Mouse (Mus musculus) stomach, embryonic 15.5 days (tissue): ENCODE measurements at regions not wholly inside any gene's neighbourhood (a gene's known extent, or its start where the extent isn't known, plus 50 kb on each side); places are given as distances from the start of the nearest gene placed in this dataset.
A peak's percentile ranks its signal among the peaks of the same experiment; 100 is the strongest.

Experiments used
- ATAC-seq: fragments of 200-750 bp; cut with Nextera tagmentation; 2 replicates; pipeline ENCODE4 v1.8.0; 2017; ENCODE audit warnings: low read depth, moderate number of reproducible peaks, moderate TSS enrichment; ENCODE audit not compliant: insufficient read depth, low FRiP score
- H3K27ac ChIP-seq: fragments of 300-500 bp; sonication (generic); 2 replicates; pipeline ENCODE4 v1.5.1; 2015; ENCODE audit warnings: mild to moderate bottlenecking, inconsistent platforms
- H3K27me3 ChIP-seq: fragments of 300-500 bp; sonication (generic); replicated peaks from 2 replicates; pipeline ENCODE4 v1.6.1; 2015; ENCODE audit warnings: inconsistent platforms
- H3K36me3 ChIP-seq: fragments of 300-500 bp; sonication (generic); 2 replicates; pipeline ENCODE4 v1.6.1; 2015; ENCODE audit warnings: inconsistent platforms
- H3K4me1 ChIP-seq: fragments of 300-500 bp; sonication (generic); 2 replicates; pipeline ENCODE4 v1.6.1; 2015; ENCODE audit warnings: inconsistent platforms
- H3K4me2 ChIP-seq: fragments of 300-500 bp; sonication (generic); 2 replicates; pipeline ENCODE4 v1.6.1; 2015; ENCODE audit warnings: mild to moderate bottlenecking, inconsistent platforms
- H3K4me3 ChIP-seq: fragments of 300-500 bp; sonication (generic); replicated peaks from 2 replicates; pipeline ENCODE4 v1.5.1; 2015; ENCODE audit warnings: inconsistent platforms
- H3K9ac ChIP-seq: fragments of 300-500 bp; sonication (generic); 2 replicates; pipeline ENCODE4 v1.6.1; 2015; ENCODE audit warnings: inconsistent platforms
- H3K9me3 ChIP-seq: fragments of 300-500 bp; sonication (generic); 2 replicates; pipeline ENCODE4 v1.6.1; 2016; ENCODE audit warnings: inconsistent platforms
- WGBS: fragments of 180-500 bp; shearing (Covaris S2); methylation state at CpG from one replicate; pipeline ENCODE4 v1.1.7; 2015; 5-methylcytosine and 5-hydroxymethylcytosine counted together

- H3K4me3 ChIP-seq, result no peak overlapping the region
- 78% methylated on average over 1 of the region's 1 CpGs for WGBS
- no peaks in the 10 kb centered on the region for H3K36me3 ChIP-seq
- ATAC-seq, result no peak
- no peaks in the 10 kb centered on the region for H3K9me3 ChIP-seq
- no peaks in the 10 kb centered on the region for H3K27me3 ChIP-seq
- H3K27ac ChIP-seq, result no peak overlapping the region
- H3K9ac ChIP-seq, result no peak overlapping the region
- H3K4me1 ChIP-seq, result no peaks in the 10 kb centered on the region
- no peak overlapping the region for H3K4me2 ChIP-seq
These were observed 62.3 kb upstream of the Agr3 start for GRCm38 (mm10) chr12:35863141-35863540.

GRCm38 (mm10) chr12:35853159-35853558 is 72.3 kb upstream of the Agr3 start:
- H3K9me3 ChIP-seq, result no peaks in the 10 kb centered on the region
- no peaks in the 10 kb centered on the region for H3K27me3 ChIP-seq
- no peak overlapping the region for H3K4me3 ChIP-seq
- H3K27ac ChIP-seq, result no peak overlapping the region
- no peak overlapping the region for H3K4me2 ChIP-seq
- no peak overlapping the region for H3K9ac ChIP-seq
- no peaks in the 10 kb centered on the region for H3K36me3 ChIP-seq
- 69% methylated on average over 4 of the region's 4 CpGs for WGBS
- peak; percentile 50; the same call in 1 of the 2 replicates for ATAC-seq
- H3K4me1 ChIP-seq, result no peaks in the 10 kb centered on the region

- 39% methylated on average over 5 of the region's 5 CpGs for WGBS
- ATAC-seq, result peak; percentile 57
- Histone ChIP-seq H3K27ac (peak overlapping the region; percentile 40; the same call in 1 of the 2 replicates), H3K9me3 (no peaks in the 10 kb centered on the region), H3K36me3 (no peaks in the 10 kb centered on the region), H3K4me2 (no peak overlapping the region), H3K27me3 (no peaks in the 10 kb centered on the region), H3K4me3 (no peak overlapping the region), H3K9ac (no peak overlapping the region), H3K4me1 (no peaks in the 10 kb centered on the region)
These were observed 78.4 kb upstream of the Agr3 start for GRCm38 (mm10) chr12:35846905-35847610.

GRCm38 (mm10) chr12:35836946-35837345 is 88.5 kb upstream of the Agr3 start:
- no peaks in the 10 kb centered on the region for H3K9me3 ChIP-seq
- H3K27me3 ChIP-seq, result no peaks in the 10 kb centered on the region
- no peak overlapping the region for H3K9ac ChIP-seq
- no peak overlapping the region for H3K4me3 ChIP-seq
- ATAC-seq, result no peak
- H3K4me2 ChIP-seq, result no peak overlapping the region
- H3K4me1 ChIP-seq, result peaks cover 11% of the 10 kb centered on the region
- 0 out of 2 replicates have a peak overlapping the region, but pooled peaks have one; percentile 11 for H3K27ac ChIP-seq
- no peaks in the 10 kb centered on the region for H3K36me3 ChIP-seq

- Histone ChIP-seq H3K9ac (no peak overlapping the region), H3K4me2 (no peak overlapping the region), H3K4me3 (no peak overlapping the region), H3K27me3 (no peaks in the 10 kb centered on the region), H3K36me3 (no peaks in the 10 kb centered on the region), H3K27ac (peak overlapping the region; percentile 60), H3K4me1 (peaks cover 14% of the 10 kb centered on the region), H3K9me3 (no peaks in the 10 kb centered on the region)
- no peak for ATAC-seq
- WGBS, result 56% methylated on average over 3 of the region's 3 CpGs
These were observed 92.1 kb upstream of the Agr3 start for GRCm38 (mm10) chr12:35833285-35833684.

- WGBS, result 80% methylated on average over 2 of the region's 2 CpGs
- H3K4me2 ChIP-seq, result no peak overlapping the region
- peaks cover 10% of the 10 kb centered on the region; the same call in 1 of the 2 replicates for H3K4me1 ChIP-seq
- no peaks in the 10 kb centered on the region for H3K36me3 ChIP-seq
- no peak for ATAC-seq
- no peak overlapping the region for H3K9ac ChIP-seq
- no peak overlapping the region for H3K27ac ChIP-seq
- no peaks in the 10 kb centered on the region for H3K9me3 ChIP-seq
- no peak overlapping the region for H3K4me3 ChIP-seq
- no peaks in the 10 kb centered on the region for H3K27me3 ChIP-seq
These were observed 93.4 kb upstream of the Agr3 start for GRCm38 (mm10) chr12:35831922-35832512.

GRCm38 (mm10) chr12:35831268-35831667 is 94.2 kb upstream of the Agr3 start:
- Histone ChIP-seq H3K9me3 (no peaks in the 10 kb centered on the region), H3K27me3 (no peaks in the 10 kb centered on the region), H3K4me2 (no peak overlapping the region), H3K36me3 (no peaks in the 10 kb centered on the region), H3K4me3 (no peak overlapping the region), H3K4me1 (peaks cover 10% of the 10 kb centered on the region; the same call in 1 of the 2 replicates), H3K9ac (no peak overlapping the region), H3K27ac (no peak overlapping the region)
- WGBS, result 4% methylated on average over 5 of the region's 5 CpGs
- no peak for ATAC-seq

GRCm38 (mm10) chr12:35827797-35828196 is 97.6 kb upstream of the Agr3 start:
- no peak overlapping the region for H3K4me2 ChIP-seq
- no peak overlapping the region for H3K27ac ChIP-seq
- H3K9ac ChIP-seq, result no peak overlapping the region
- 73% methylated on average over 2 of the region's 2 CpGs for WGBS
- ATAC-seq, result no peak
- H3K9me3 ChIP-seq, result no peaks in the 10 kb centered on the region
- H3K36me3 ChIP-seq, result no peaks in the 10 kb centered on the region
- no peak overlapping the region for H3K4me3 ChIP-seq
- H3K27me3 ChIP-seq, result no peaks in the 10 kb centered on the region
- H3K4me1 ChIP-seq, result peaks cover 8% of the 10 kb centered on the region

- Histone ChIP-seq H3K4me1 (peaks cover 4% of the 10 kb centered on the region; the same call in 1 of the 2 replicates), H3K4me2 (no peak overlapping the region), H3K9me3 (no peaks in the 10 kb centered on the region), H3K36me3 (no peaks in the 10 kb centered on the region), H3K27ac (no peak overlapping the region), H3K4me3 (no peak overlapping the region), H3K9ac (no peak overlapping the region), H3K27me3 (no peaks in the 10 kb centered on the region)
- ATAC-seq, result no peak
- 74% methylated on average over 5 of the region's 5 CpGs for WGBS
These were observed 98.4 kb upstream of the Agr3 start for GRCm38 (mm10) chr12:35826990-35827389.

GRCm38 (mm10) chr12:35824587-35824987 is 100.8 kb upstream of the Agr3 start:
- WGBS, result 10% methylated on average over 5 of the region's 5 CpGs
- peak overlapping the region; percentile 64; the same call in 1 of the 2 replicates for H3K27ac ChIP-seq

GRCm38 (mm10) chr12:35799261-35799660 is 126.2 kb upstream of the Agr3 start:
- ATAC-seq, result no peak
- no peaks in the 10 kb centered on the region for H3K36me3 ChIP-seq
- 78% methylated on average over 2 of the region's 2 CpGs for WGBS

More at GRCm38 (mm10) chr12:35824587-35824987, 100.8 kb upstream of the Agr3 start:
- peak; percentile 65 for ATAC-seq
- Histone ChIP-seq H3K4me3 (no peak overlapping the region), H3K4me1 (no peaks in the 10 kb centered on the region; the same call in 1 of the 2 replicates), H3K9me3 (no peaks in the 10 kb centered on the region), H3K27me3 (no peaks in the 10 kb centered on the region), H3K4me2 (no peak overlapping the region; the same call in 1 of the 2 replicates), H3K36me3 (no peaks in the 10 kb centered on the region), H3K9ac (no peak overlapping the region)

GRCm38 (mm10) chr12:35775396-35775795 is 150.0 kb upstream of the Agr3 start:
- no peak for ATAC-seq
- Histone ChIP-seq H3K4me2 (no peak overlapping the region), H3K27ac (no peak overlapping the region), H3K27me3 (no peaks in the 10 kb centered on the region), H3K36me3 (no peaks in the 10 kb centered on the region), H3K4me1 (no peaks in the 10 kb centered on the region), H3K4me3 (no peak overlapping the region), H3K9me3 (no peaks in the 10 kb centered on the region), H3K9ac (no peak overlapping the region)
- 90% methylated on average over 2 of the region's 2 CpGs for WGBS

More at GRCm38 (mm10) chr12:35799261-35799660, 126.2 kb upstream of the Agr3 start:
- Histone ChIP-seq H3K4me3 (no peak overlapping the region), H3K9me3 (no peaks in the 10 kb centered on the region), H3K27ac (no peak overlapping the region), H3K9ac (no peak overlapping the region), H3K4me2 (no peak overlapping the region), H3K27me3 (no peaks in the 10 kb centered on the region), H3K4me1 (no peaks in the 10 kb centered on the region)
